ENCODE assay signal across 9 mouse cellular contexts in the genomic region with DNA sequence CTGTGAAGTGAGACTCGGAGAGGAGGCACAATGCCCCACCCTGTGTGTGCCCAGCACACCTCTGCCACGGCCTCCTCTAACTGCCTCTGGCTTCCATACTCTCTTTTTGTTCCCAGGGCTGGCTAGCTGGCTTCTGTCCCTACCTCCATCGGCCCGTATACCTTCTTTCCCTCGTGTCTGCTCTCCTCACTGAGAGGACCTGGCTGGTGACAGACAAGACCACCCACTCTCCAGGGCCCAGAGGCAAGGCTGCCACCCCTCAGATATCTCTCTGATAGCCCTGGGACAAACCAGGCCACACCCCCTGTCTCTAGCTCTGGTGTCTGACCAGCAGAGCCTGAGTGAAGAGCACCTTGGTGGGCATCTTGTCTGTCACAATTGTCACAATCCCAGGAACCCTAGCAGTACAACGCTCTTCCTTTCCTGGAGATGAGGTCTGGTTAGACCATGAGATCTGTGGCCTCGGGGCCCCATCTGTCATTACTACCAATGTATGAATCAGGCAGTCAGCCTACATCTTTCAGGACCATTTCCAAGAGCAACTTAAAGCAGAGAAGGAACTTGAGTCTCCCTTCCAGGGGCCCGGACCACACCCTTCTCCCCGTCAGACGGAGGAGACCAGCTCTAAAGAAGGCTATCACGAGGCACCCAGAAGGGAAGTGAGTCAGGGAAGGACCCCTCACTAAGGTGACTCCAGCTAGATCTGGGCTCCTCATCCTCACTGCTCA. TPM values are rescaled to one million over a fixed set of nuclear protein-coding genes. Genes with fewer than 3 reads are reported as not detected.
DNase-seq lines count a peak whose midpoint lies in the region; ATAC-seq lines count a peak whose summit lies in the region.
"Had no signal": no experiment of that assay in that cellular context is flagged by ENCODE, and none has a peak within 500 bp of the region (broad histone marks: within the 10 kb centered on the region; RNA-seq: fewer than 3 reads in every experiment).

No protein-coding gene starts in this region.

- no peaks in the 10 kb centered on the region for H3K9me3 ChIP-seq in heart, embryonic 13.5 days
- no peaks in the 10 kb centered on the region for H3K9me3 ChIP-seq in hindbrain, embryonic 15.5 days
- H3K9me3 ChIP-seq in stomach, embryonic 14.5 days (ENCODE audit: control insufficient read depth, low read depth, low read length): no peaks in the 10 kb centered on the region

- H3K27ac ChIP-seq in heart, embryonic 13.5 days (replicated peaks): peak overlapping the region; percentile 94
- H3K27ac ChIP-seq in hindbrain, embryonic 15.5 days (replicated peaks): no peak overlapping the region
- no peak overlapping the region for H3K27ac ChIP-seq in stomach, embryonic 14.5 days (ENCODE audit: low read length)

- no peak for ATAC-seq in heart, embryonic 13.5 days (ENCODE audit: extremely low read depth, insufficient number of reproducible peaks, low FRiP score, low TSS enrichment)
- no peak for ATAC-seq in hindbrain, embryonic 15.5 days (ENCODE audit: low FRiP score, low read depth)
- ATAC-seq in stomach, embryonic 14.5 days (ENCODE audit: insufficient number of reproducible peaks, insufficient read depth, low FRiP score, low read depth): no peak

- H3K4me1 ChIP-seq in heart, embryonic 13.5 days: peaks cover 78% of the 10 kb centered on the region
- peaks cover 26% of the 10 kb centered on the region for H3K4me1 ChIP-seq in hindbrain, embryonic 15.5 days (replicated peaks)
- H3K4me1 ChIP-seq in stomach, embryonic 14.5 days (ENCODE audit: control insufficient read depth, insufficient read depth, low read length): peaks cover 53% of the 10 kb centered on the region

- peak overlapping the region; percentile 92 for H3K9ac ChIP-seq in heart, embryonic 13.5 days
- no peak overlapping the region for H3K9ac ChIP-seq in hindbrain, embryonic 15.5 days
- peak overlapping the region; percentile 37; the same call in 1 of the 2 replicates for H3K9ac ChIP-seq in stomach, embryonic 14.5 days (replicated peaks; ENCODE audit: low read depth, low read length)

- WGBS in heart, embryonic 13.5 days: 33% methylated on average over 11 of the region's 11 CpGs
- WGBS in hindbrain, embryonic 15.5 days: 77% methylated on average over 11 of the region's 11 CpGs
- WGBS in stomach, embryonic 14.5 days: 54% methylated on average over 11 of the region's 11 CpGs

- H3K36me3 ChIP-seq in heart, embryonic 13.5 days: no peaks in the 10 kb centered on the region
- H3K36me3 ChIP-seq in hindbrain, embryonic 15.5 days: no peaks in the 10 kb centered on the region
- no peaks in the 10 kb centered on the region for H3K36me3 ChIP-seq in stomach, embryonic 14.5 days (ENCODE audit: control insufficient read depth, insufficient read depth, low read length)

- H3K4me2 ChIP-seq in heart, embryonic 13.5 days: peak overlapping the region; percentile 80
- peak overlapping the region; percentile 48 for H3K4me2 ChIP-seq in hindbrain, embryonic 15.5 days
- peak overlapping the region; percentile 68 for H3K4me2 ChIP-seq in stomach, embryonic 14.5 days (replicated peaks; ENCODE audit: low read depth, low read length)

- no peak for DNase-seq in heart, adult 9 months (ENCODE audit: low spot score in 2 of 2)
- peak; percentile 7 for DNase-seq in lung, postnatal 10 days
- DNase-seq in lung, postnatal 25 days (ENCODE audit: low spot score): no peak
- DNase-seq in ovary, adult 18-20 months (ENCODE audit: low spot score): no peak
- no peak for DNase-seq in right cerebral cortex, postnatal 25 days
- DNase-seq: adrenal gland, adult 8-10 months had no signal

- peaks cover 27% of the 10 kb centered on the region for H3K27me3 ChIP-seq in heart, embryonic 13.5 days (replicated peaks)
- H3K27me3 ChIP-seq in hindbrain, embryonic 15.5 days: peaks cover 21% of the 10 kb centered on the region
- no peaks in the 10 kb centered on the region for H3K27me3 ChIP-seq in stomach, embryonic 14.5 days (ENCODE audit: control insufficient read depth, insufficient read depth, low read length)

- peak overlapping the region; percentile 76 for H3K4me3 ChIP-seq in heart, embryonic 13.5 days
- H3K4me3 ChIP-seq in hindbrain, embryonic 15.5 days: peak overlapping the region; percentile 26
- H3K4me3 ChIP-seq in stomach, embryonic 14.5 days (ENCODE audit: low read depth, low read length): peak overlapping the region; percentile 44

RNA-seq across cellular contexts. Expression of a gene that starts 1.0 kb away (rescaled TPM):
- 24.2 and 26.2 TPM in 2 replicates for polyA plus RNA-seq in heart, embryonic 13.5 days (2015; fragmentation: Nextera tagmentation; extraction: Ambion mirVana)
- polyA plus RNA-seq in hindbrain, embryonic 15.5 days (2015; fragmentation: Nextera tagmentation; extraction: Ambion mirVana): 8.1 and 8.6 TPM in 2 replicates
- 16.1 and 17.5 TPM in 2 replicates for polyA plus RNA-seq in stomach, embryonic 14.5 days (2014; fragmentation: Nextera tagmentation; extraction: Ambion mirVana)

RNA-seq across cellular contexts. Expression of a gene that starts 1.4 kb away (rescaled TPM):
- polyA plus RNA-seq in heart, embryonic 13.5 days (2015; fragmentation: Nextera tagmentation; extraction: Ambion mirVana): 0.49 and 0.73 TPM in 2 replicates
- 0.12 TPM in 1 of 2 replicates, not detected in the other for polyA plus RNA-seq in hindbrain, embryonic 15.5 days (2015; fragmentation: Nextera tagmentation; extraction: Ambion mirVana)
- polyA plus RNA-seq in stomach, embryonic 14.5 days (2014; fragmentation: Nextera tagmentation; extraction: Ambion mirVana): 1.7 and 1.9 TPM in 2 replicates

Comparison
In these comparisons a context has a peak if more than half of its experiments do, and no peak if none do; other contexts are left out.
1. H3K4me3 ChIP-seq: peak in every context shown above with its lines; median percentile 76 in heart, embryonic 13.5 days; 44 in stomach, embryonic 14.5 days; 26 in hindbrain, embryonic 15.5 days.